ENCODE assay signal across 10 mouse cellular contexts in genomic region chr1:39839217-39839616, GRCm38 (mm10). TPM values are rescaled to one million over a fixed set of nuclear protein-coding genes. Genes with fewer than 3 reads are reported as not detected.
DNase-seq lines count a peak whose midpoint lies in the region; ATAC-seq and TF ChIP-seq lines count a peak whose summit lies in the region.
"Had no signal": no experiment of that assay in that cellular context is flagged by ENCODE, and none has a peak within 500 bp of the region (broad histone marks: within the 10 kb centered on the region; RNA-seq: fewer than 3 reads in every experiment).

No protein-coding gene starts in this region.

- H3K4me3 ChIP-seq in heart, embryonic 12.5 days: no peak overlapping the region
- H3K4me3 ChIP-seq in embryonic facial prominence, embryonic 10.5 days: no peak overlapping the region
- H3K4me3 ChIP-seq in hindbrain, embryonic 14.5 days (replicated peaks; ENCODE audit: low read length): no peak overlapping the region
- no peak overlapping the region for H3K4me3 ChIP-seq in midbrain, embryonic 14.5 days (replicated peaks; ENCODE audit: low read depth, low read length)
- no peak overlapping the region for H3K4me3 ChIP-seq in cerebellum, adult 2 months (replicated peaks; ENCODE audit: insufficient read depth, low read depth, low read length)
- H3K4me3 ChIP-seq: limb, embryonic 15.5 days had no signal

- H3K27me3 ChIP-seq in heart, embryonic 12.5 days (replicated peaks): no peaks in the 10 kb centered on the region
- no peaks in the 10 kb centered on the region for H3K27me3 ChIP-seq in embryonic facial prominence, embryonic 10.5 days (replicated peaks; ENCODE audit: low read depth, poor library complexity, severe bottlenecking)
- no peaks in the 10 kb centered on the region for H3K27me3 ChIP-seq in hindbrain, embryonic 14.5 days (ENCODE audit: control insufficient read depth, insufficient read depth, low read length)
- no peaks in the 10 kb centered on the region for H3K27me3 ChIP-seq in midbrain, embryonic 14.5 days (ENCODE audit: control insufficient read depth, insufficient read depth, low read length)
- H3K27me3 ChIP-seq in cerebellum, adult 2 months (ENCODE audit: control insufficient read depth, insufficient read depth, low read length): no peaks in the 10 kb centered on the region
- H3K27me3 ChIP-seq: limb, embryonic 15.5 days had no signal

- no peak for TF ChIP-seq POLR2A in cerebellum, adult 2 months (IDR thresholded peaks at IDR 0.05; ENCODE audit: borderline replicate concordance, insufficient read depth, low read length)

- no peaks in the 10 kb centered on the region for H3K36me3 ChIP-seq in heart, embryonic 12.5 days
- H3K36me3 ChIP-seq in embryonic facial prominence, embryonic 10.5 days (replicated peaks): no peaks in the 10 kb centered on the region
- H3K36me3 ChIP-seq in hindbrain, embryonic 14.5 days (replicated peaks; ENCODE audit: control insufficient read depth, insufficient read depth): no peaks in the 10 kb centered on the region
- H3K36me3 ChIP-seq in midbrain, embryonic 14.5 days (ENCODE audit: control insufficient read depth, insufficient read depth, low read length): no peaks in the 10 kb centered on the region
- H3K36me3 ChIP-seq: limb, embryonic 15.5 days had no signal

- peaks cover 13% of the 10 kb centered on the region for H3K4me1 ChIP-seq in heart, embryonic 12.5 days (replicated peaks)
- H3K4me1 ChIP-seq in embryonic facial prominence, embryonic 10.5 days: peaks cover 13% of the 10 kb centered on the region
- peaks cover 13% of the 10 kb centered on the region for H3K4me1 ChIP-seq in hindbrain, embryonic 14.5 days (replicated peaks; ENCODE audit: control insufficient read depth, insufficient read depth, low read length)
- peaks cover 12% of the 10 kb centered on the region for H3K4me1 ChIP-seq in midbrain, embryonic 14.5 days (ENCODE audit: control insufficient read depth, insufficient read depth, low read length)
- H3K4me1 ChIP-seq in cerebellum, adult 2 months (ENCODE audit: control insufficient read depth, insufficient read depth, low read length): no peaks in the 10 kb centered on the region

- ATAC-seq in heart, embryonic 12.5 days (ENCODE audit: insufficient number of reproducible peaks, low FRiP score): peak; percentile 48
- ATAC-seq in hindbrain, embryonic 14.5 days (ENCODE audit: low FRiP score): peak; percentile 72; the same call in 1 of the 2 replicates
- ATAC-seq in midbrain, embryonic 14.5 days (ENCODE audit: low FRiP score, low TSS enrichment): peak; percentile 81; the same call in 1 of the 2 replicates

- H3K4me2 ChIP-seq in heart, embryonic 12.5 days: peak overlapping the region; percentile 46
- H3K4me2 ChIP-seq in hindbrain, embryonic 14.5 days (replicated peaks): 0 out of 2 replicates have a peak overlapping the region, but pooled peaks have one; percentile 12
- no peak overlapping the region; the same call in 1 of the 2 replicates for H3K4me2 ChIP-seq in midbrain, embryonic 14.5 days (ENCODE audit: low read length)
- H3K4me2 ChIP-seq: limb, embryonic 15.5 days had no signal

- H3K9ac ChIP-seq in heart, embryonic 12.5 days: no peak overlapping the region
- no peak overlapping the region for H3K9ac ChIP-seq in hindbrain, embryonic 14.5 days
- no peak overlapping the region for H3K9ac ChIP-seq in midbrain, embryonic 14.5 days (replicated peaks; ENCODE audit: low read length)
- H3K9ac ChIP-seq: limb, embryonic 15.5 days had no signal

- no peak for DNase-seq in heart, adult 11 months
- no peak for DNase-seq in embryonic facial prominence, embryonic 10.5 days (ENCODE audit: low spot score)
- DNase-seq in hindbrain, embryonic 14.5 days (ENCODE audit: low spot score): peak; percentile 56
- peak; percentile 58 for DNase-seq in midbrain, embryonic 14.5 days
- no peak for DNase-seq in layer of hippocampus, adult 8-10 months (ENCODE audit: low spot score in 2 of 2)
- no peak for DNase-seq in cerebellum, adult 2 months
- no peak for DNase-seq in kidney, postnatal 36 days
- DNase-seq: kidney, adult 9 months had no signal

- WGBS in heart, embryonic 12.5 days: 41% methylated on average over 10 of the region's 10 CpGs
- 55% methylated on average over 10 of the region's 10 CpGs for WGBS in embryonic facial prominence, embryonic 10.5 days
- 30% methylated on average over 10 of the region's 10 CpGs for WGBS in hindbrain, embryonic 14.5 days
- WGBS in midbrain, embryonic 14.5 days: 23% methylated on average over 10 of the region's 10 CpGs
- 37% methylated on average over 10 of the region's 10 CpGs for WGBS in cerebellum, adult 2 months

- no peak overlapping the region for H3K27ac ChIP-seq in heart, embryonic 12.5 days (ENCODE audit: poor library complexity, severe bottlenecking)
- peak overlapping the region; percentile 45; the same call in 1 of the 2 replicates for H3K27ac ChIP-seq in embryonic facial prominence, embryonic 10.5 days (replicated peaks)
- H3K27ac ChIP-seq in hindbrain, embryonic 14.5 days: peak overlapping the region; percentile 40
- H3K27ac ChIP-seq in midbrain, embryonic 14.5 days (replicated peaks; ENCODE audit: low read depth, low read length): peak overlapping the region; percentile 76
- no peak overlapping the region for H3K27ac ChIP-seq in cerebellum, adult 2 months (ENCODE audit: insufficient read depth, low read length)
- H3K27ac ChIP-seq: limb, embryonic 15.5 days had no signal

- no peak for TF ChIP-seq CTCF in cerebellum, adult 2 months (IDR thresholded peaks at IDR 0.05; ENCODE audit: borderline replicate concordance, insufficient read depth, low read depth, low read length)

- H3K9me3 ChIP-seq in heart, embryonic 12.5 days (replicated peaks): peaks cover 2% of the 10 kb centered on the region
- H3K9me3 ChIP-seq in embryonic facial prominence, embryonic 10.5 days: no peaks in the 10 kb centered on the region
- no peaks in the 10 kb centered on the region for H3K9me3 ChIP-seq in hindbrain, embryonic 14.5 days (ENCODE audit: control insufficient read depth, low read length)
- H3K9me3 ChIP-seq in midbrain, embryonic 14.5 days (ENCODE audit: control insufficient read depth, low read length): no peaks in the 10 kb centered on the region
- H3K9me3 ChIP-seq: limb, embryonic 15.5 days had no signal

RNA-seq across cellular contexts. Expression of gene Gm3646, which starts 34.1 kb away (rescaled TPM):
- 0.82 and 1.8 TPM in 2 replicates for polyA plus RNA-seq in heart, embryonic 12.5 days (2016; fragmentation: Nextera tagmentation; extraction: Ambion mirVana)
- polyA plus RNA-seq in embryonic facial prominence, embryonic 10.5 days (2016; fragmentation: Nextera tagmentation; extraction: Ambion mirVana): not detected in 2 replicates
- polyA plus RNA-seq in hindbrain, embryonic 14.5 days (2014; fragmentation: Nextera tagmentation; extraction: Ambion mirVana): not detected in 2 replicates
- polyA plus RNA-seq in midbrain, embryonic 14.5 days (2014; fragmentation: Nextera tagmentation; extraction: Ambion mirVana): not detected in 2 replicates
- not detected for total RNA-seq in layer of hippocampus, adult 8-10 months (2022)
- polyA plus RNA-seq in cerebellum, adult 2 months (2012; rRNA removed): not detected in 2 replicates
- polyA plus RNA-seq: limb, embryonic 15.5 days had no signal

Comparison
In these comparisons a context has a peak if more than half of its experiments do, and no peak if none do; other contexts are left out.
1. H3K27ac ChIP-seq: peak in embryonic facial prominence, embryonic 10.5 days (single experiment), hindbrain, embryonic 14.5 days (single experiment) and midbrain, embryonic 14.5 days (single experiment); none in heart, embryonic 12.5 days (single experiment) and cerebellum, adult 2 months (single experiment).
2. DNase-seq: peak in hindbrain, embryonic 14.5 days (single experiment) and midbrain, embryonic 14.5 days (single experiment); none in heart, adult 11 months (single experiment), embryonic facial prominence, embryonic 10.5 days (single experiment), layer of hippocampus, adult 8-10 months (0 of 2), cerebellum, adult 2 months (0 of 2) and kidney, postnatal 36 days (0 of 2).
3. Peak in every context shown above with its lines, with median percentiles within 50 percentile points of each other: ATAC-seq.